Mouse (Mus musculus) urinary bladder, postnatal 10 days (tissue): ENCODE results near the gene Zrsr1.

Experiments
- DNase-seq: peaks from one replicate; pipeline ENCODE4 v3.0.0; 2022; ENCODE audit warnings: low spot score

Zrsr1 gene

GRCm38 (mm10) chr11:23008824-23009200, 37.0 kb downstream of the Zrsr1 start:
- no peak for DNase-seq

GRCm38 (mm10) chr11:23013096-23013495, 41.3 kb downstream of the Zrsr1 start:
- no peak for DNase-seq

- DNase-seq = no peak
These were observed 41.9 kb downstream of the Zrsr1 start for GRCm38 (mm10) chr11:23013580-23014294.

GRCm38 (mm10) chr11:23014996-23015395, 43.2 kb downstream of the Zrsr1 start:
- DNase-seq = no peak

- no peak for DNase-seq
These were observed 46.1 kb downstream of the Zrsr1 start for GRCm38 (mm10) chr11:23017943-23018342.

GRCm38 (mm10) chr11:23020116-23020770, 48.4 kb downstream of the Zrsr1 start:
- DNase-seq = no peak

- no peak for DNase-seq
These were observed 49.0 kb downstream of the Zrsr1 start for GRCm38 (mm10) chr11:23020841-23021240.

GRCm38 (mm10) chr11:23023155-23023554, 51.4 kb downstream of the Zrsr1 start:
- no peak for DNase-seq

GRCm38 (mm10) chr11:23024169-23024568, 52.4 kb downstream of the Zrsr1 start:
- DNase-seq = no peak
